Mouse (Mus musculus) spleen, embryonic (tissue): ENCODE data around the gene Babam1.
"Not testable (repeated sequence)": the region's sequence is repeated elsewhere in the genome, so short reads cannot be mapped to it uniquely, and the experiment has no call there.

Source experiments
- CTCF ChIA-PET: fragments of 350-600 bp; sonication (Branson Sonifier 250); formaldehyde crosslinking; loops from one replicate; lab custom pipeline; 2022; lab: Charles Lee

The Babam1 gene

GRCm38 (mm10) chr8:71405401-71406098, 8.9 kb downstream of the Babam1 start, which contains the start of gene Ankle1:
Gene Ankle1, plus strand, starts transcription at chr8:71406010.
- CTCF ChIA-PET, result interaction anchor here (1.7 kb wide), 1 partner anchor 62 kb away, joined by 5 read pairs; no protein-coding TSS in a partner anchor

GRCm38 (mm10) chr8:71406099-71407015, 9.7 kb downstream of the Babam1 start:
- CTCF ChIA-PET, result no interaction called here

DNA sequence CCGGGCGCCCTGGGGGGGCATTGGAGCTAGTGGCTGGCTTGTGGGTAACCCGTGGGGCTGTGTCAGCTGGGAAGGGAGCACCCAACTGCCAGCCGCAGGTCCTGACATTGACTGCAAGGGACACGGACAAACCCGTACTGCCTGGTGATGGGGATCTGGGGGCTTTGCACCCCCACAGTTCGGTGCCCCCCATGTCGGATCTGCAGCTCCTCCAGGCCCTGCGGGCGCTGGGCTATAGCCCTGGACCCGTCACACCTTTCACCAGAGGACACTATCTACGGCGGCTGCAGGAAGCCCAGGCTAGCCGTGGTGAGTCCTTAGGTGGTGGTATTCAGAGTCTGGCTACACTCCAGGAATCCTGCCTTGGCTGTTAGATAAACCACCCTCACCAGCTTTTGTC, 10.8 kb downstream of the Babam1 start:
- CTCF ChIA-PET, result no interaction called here

GRCm38 (mm10) chr8:71408231-71408630, 11.6 kb downstream of the Babam1 start:
- CTCF ChIA-PET, result no interaction called here

DNA sequence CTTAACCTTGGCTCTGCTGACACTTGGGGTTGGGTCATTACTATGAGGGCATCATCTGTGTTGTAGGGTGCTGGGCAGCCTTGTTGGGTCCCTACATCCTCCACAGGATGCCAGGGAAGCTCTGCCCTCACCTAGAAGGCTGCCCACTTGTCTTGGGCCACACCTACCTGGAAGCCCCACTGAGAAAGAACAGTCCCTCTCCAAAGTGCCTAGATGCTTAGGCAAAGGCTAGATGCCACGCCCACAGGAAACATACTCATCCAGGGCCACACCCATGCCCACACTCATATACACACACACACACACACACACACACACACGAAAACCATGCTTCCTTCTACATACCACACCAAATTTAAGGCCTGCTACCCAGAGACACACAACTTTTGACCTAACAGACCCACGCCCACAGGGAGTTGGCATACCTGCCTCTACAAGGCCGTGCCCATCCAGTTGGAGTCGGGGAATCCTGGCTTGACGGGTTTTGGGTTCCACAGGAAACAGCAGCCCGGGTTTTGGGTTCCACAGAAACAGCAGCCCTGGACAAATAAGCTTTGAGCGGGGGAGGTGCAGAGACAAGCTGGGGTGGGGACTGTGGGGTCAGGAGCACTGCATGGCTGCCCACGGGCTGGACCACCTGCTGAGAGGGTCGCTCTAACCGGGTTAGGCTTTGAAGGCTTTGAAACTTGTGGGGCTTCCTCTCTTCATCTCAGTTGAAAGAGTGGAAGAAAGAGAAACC, 15.0 kb downstream of the Babam1 start:
- CTCF ChIA-PET, result interaction anchor here (0.6 to 0.7 kb wide), 2 partner anchors 128 to 186 kb away, joined by 3 read pairs; no protein-coding TSS in a partner anchor

- CTCF ChIA-PET, result no interaction called here
Measured at GRCm38 (mm10) chr8:71422121-71422520, 25.5 kb downstream of the Babam1 start.

- CTCF ChIA-PET, result not testable (repeated sequence)
Measured at GRCm38 (mm10) chr8:71432935-71433334, 36.3 kb downstream of the Babam1 start.

GRCm38 (mm10) chr8:71437041-71437440, 40.4 kb downstream of the Babam1 start:
- CTCF ChIA-PET, result no interaction called here

GRCm38 (mm10) chr8:71441404-71441803, 44.7 kb downstream of the Babam1 start:
- CTCF ChIA-PET, result interaction anchor here (0.7 to 1.5 kb wide), 4 partner anchors 70 to 131 kb away, joined by 3 to 10 read pairs (median 4); no protein-coding TSS in a partner anchor

DNA sequence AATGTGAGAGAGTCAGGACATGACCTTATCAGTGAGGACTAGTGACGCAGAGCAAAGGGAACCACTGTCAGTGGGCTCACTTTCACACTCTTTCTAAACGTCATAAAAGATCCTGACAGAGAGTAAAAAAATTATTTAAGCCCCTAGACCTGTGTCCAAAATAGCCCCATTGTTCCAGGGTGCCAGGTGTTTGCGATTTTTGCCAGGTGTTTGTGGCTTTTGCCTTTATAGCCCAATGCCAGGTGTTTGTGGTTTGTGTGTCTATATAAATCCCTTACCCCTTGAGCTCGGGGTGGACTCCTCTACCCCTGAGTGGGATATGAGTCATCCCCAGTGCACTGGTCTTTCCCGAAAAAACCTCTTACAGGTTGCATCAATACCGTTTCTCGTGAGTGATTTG, 48.4 kb downstream of the Babam1 start:
- CTCF ChIA-PET, result no interaction called here

GRCm38 (mm10) chr8:71451337-71451736, 54.7 kb downstream of the Babam1 start:
- CTCF ChIA-PET, result no interaction called here

DNA sequence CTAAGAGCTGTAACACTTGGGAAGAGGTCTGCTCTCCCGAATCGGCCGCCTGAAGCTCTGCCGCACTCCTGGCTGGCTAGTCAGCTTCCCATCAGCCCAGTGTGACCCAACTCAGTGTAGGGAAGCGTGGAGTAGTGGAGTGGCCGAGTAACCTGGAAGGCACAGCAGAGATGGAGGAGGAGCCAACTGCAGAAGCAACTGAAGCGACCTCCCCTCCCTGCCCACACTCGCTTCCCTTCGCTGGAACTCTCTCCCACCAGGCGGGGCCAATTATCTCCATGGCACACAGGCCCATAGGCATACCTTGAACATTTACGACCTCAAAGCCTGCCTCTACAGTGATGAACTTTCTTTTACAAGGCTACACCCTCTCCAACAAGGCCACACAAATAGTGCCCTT, 55.1 kb downstream of the Babam1 start:
- CTCF ChIA-PET, result no interaction called here

GRCm38 (mm10) chr8:71452669-71453068, 56.0 kb downstream of the Babam1 start:
- CTCF ChIA-PET, result no interaction called here
